Comparison of ENCODE assay signal across 8 mouse cellular contexts in the genomic region with DNA sequence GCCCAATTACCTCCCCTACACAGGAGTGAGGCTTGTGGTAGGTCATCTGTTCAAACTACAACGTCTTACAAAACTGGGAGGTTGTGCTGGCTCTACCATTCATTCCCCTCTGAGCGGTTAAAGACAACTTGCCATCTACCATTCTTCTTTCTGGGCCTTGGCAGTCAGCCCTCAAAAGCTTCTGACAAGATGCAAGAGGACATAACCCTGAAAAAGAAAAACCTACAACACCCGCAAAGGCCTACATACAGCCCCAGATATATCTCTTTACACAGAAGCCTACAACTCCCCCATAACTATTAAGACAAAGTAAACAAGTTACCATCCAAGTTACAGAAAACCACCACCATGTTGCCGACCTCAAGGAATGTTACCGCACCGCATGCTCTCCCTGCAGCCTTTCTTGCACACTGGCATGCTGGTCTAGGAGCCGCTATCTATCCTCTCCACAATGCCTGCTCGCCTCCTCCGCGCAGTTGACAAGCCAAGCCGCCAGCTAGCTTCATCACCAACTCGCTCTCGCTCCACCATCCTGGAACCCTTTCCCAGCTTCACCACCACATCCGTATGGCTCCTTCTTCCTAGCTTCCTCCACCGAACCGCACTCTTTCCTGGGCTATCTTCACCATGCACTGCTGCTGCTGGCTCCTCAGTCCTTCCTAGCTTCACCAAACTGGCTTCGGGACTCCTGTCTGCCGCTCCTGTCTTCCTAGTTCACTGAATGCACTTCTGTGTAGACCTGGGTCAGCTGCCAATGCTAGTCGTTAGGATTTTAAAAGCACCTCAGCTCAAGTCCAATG. TPM values are rescaled to one million over a fixed set of nuclear protein-coding genes. Genes with fewer than 3 reads are reported as not detected.
DNase-seq lines count a peak whose midpoint lies in the region; ATAC-seq and TF ChIP-seq lines count a peak whose summit lies in the region.

No protein-coding gene starts in this region.

- H3K27ac ChIP-seq in testis, adult 2 months (ENCODE audit: control insufficient read depth, insufficient read depth, low read depth, low read length), result peak overlapping the region; percentile 88
- peak overlapping the region; percentile 86 for H3K27ac ChIP-seq in heart, embryonic 16.5 days (ENCODE audit: low read length)
- H3K27ac ChIP-seq in liver, embryonic 12.5 days, result peak overlapping the region; percentile 99

- no peaks in the 10 kb centered on the region for H3K27me3 ChIP-seq in testis, adult 2 months (ENCODE audit: control insufficient read depth, insufficient read depth, low read length)
- no peaks in the 10 kb centered on the region for H3K27me3 ChIP-seq in heart, embryonic 16.5 days (ENCODE audit: control insufficient read depth, insufficient read depth, low read length)
- H3K27me3 ChIP-seq in liver, embryonic 12.5 days (replicated peaks), result no peaks in the 10 kb centered on the region
- H3K27me3 ChIP-seq in splenic B cell, adult 2 months (ENCODE audit: control insufficient read depth, insufficient read depth, low read length, poor library complexity, severe bottlenecking), result no peaks in the 10 kb centered on the region

- no peak for TF ChIP-seq CTCF in testis, adult 2 months (IDR thresholded peaks at IDR 0.05; ENCODE audit: control insufficient read depth, insufficient read depth, insufficient replicate concordance, low read depth, low read length)

- no peak for ATAC-seq in heart, embryonic 16.5 days (replicated peaks; ENCODE audit: extremely low read depth, insufficient read depth, low FRiP score)
- no peak for ATAC-seq in liver, embryonic 12.5 days

- intact Hi-C loops in left cerebral cortex, postnatal 25 days (cut with DNase I), result no loop called here

- under 1% methylated on average over 19 of the region's 19 CpGs for WGBS in heart, embryonic 16.5 days
- 0% methylated on average over 19 of the region's 19 CpGs for WGBS in liver, embryonic 12.5 days (ENCODE audit: insufficient replicate concordance)

- peak overlapping the region; percentile 99 for H3K4me3 ChIP-seq in testis, adult 2 months (ENCODE audit: control insufficient read depth, low read depth, low read length)
- H3K4me3 ChIP-seq in heart, embryonic 16.5 days (ENCODE audit: low read length), result peak overlapping the region; percentile 72
- peak overlapping the region; percentile 91 for H3K4me3 ChIP-seq in liver, embryonic 12.5 days

- peak overlapping the region; percentile 96 for H3K9ac ChIP-seq in heart, embryonic 16.5 days (ENCODE audit: low read length)
- H3K9ac ChIP-seq in liver, embryonic 12.5 days, result peak overlapping the region; percentile 99

- H3K9me3 ChIP-seq in heart, embryonic 16.5 days (replicated peaks; ENCODE audit: control insufficient read depth, low read length), result no peaks in the 10 kb centered on the region
- no peaks in the 10 kb centered on the region for H3K9me3 ChIP-seq in liver, embryonic 12.5 days (replicated peaks)

- DNase-seq in testis, postnatal 10 days (ENCODE audit: low spot score), result no peak
- peak; percentile 46 for DNase-seq in cerebellum, adult 8-10 months
- peak; percentile 55 for DNase-seq in splenic B cell, adult 2 months (ENCODE audit: low read depth, low spot score)
- no peak for DNase-seq in urinary bladder, postnatal 4 days (ENCODE audit: low spot score in 2 of 2)
- no peak for DNase-seq in left cerebral cortex, postnatal 25 days (ENCODE audit: low spot score in 2 of 2)

- peaks cover 8% of the 10 kb centered on the region for H3K36me3 ChIP-seq in testis, adult 2 months (ENCODE audit: control insufficient read depth, insufficient read depth, low read length)
- H3K36me3 ChIP-seq in heart, embryonic 16.5 days (ENCODE audit: control insufficient read depth, insufficient read depth), result peaks cover 27% of the 10 kb centered on the region
- peaks cover 50% of the 10 kb centered on the region for H3K36me3 ChIP-seq in liver, embryonic 12.5 days
- H3K36me3 ChIP-seq in splenic B cell, adult 2 months (ENCODE audit: control insufficient read depth, insufficient read depth, low read length, poor library complexity, severe bottlenecking), result peaks cover 23% of the 10 kb centered on the region

- peaks cover 16% of the 10 kb centered on the region for H3K4me1 ChIP-seq in testis, adult 2 months (ENCODE audit: control insufficient read depth, insufficient read depth, low read length)
- H3K4me1 ChIP-seq in heart, embryonic 16.5 days (ENCODE audit: control insufficient read depth, insufficient read depth, low read length), result peaks cover 31% of the 10 kb centered on the region
- H3K4me1 ChIP-seq in liver, embryonic 12.5 days, result peaks cover 51% of the 10 kb centered on the region

- peak overlapping the region; percentile 53 for H3K4me2 ChIP-seq in heart, embryonic 16.5 days (ENCODE audit: low read depth, low read length)
- H3K4me2 ChIP-seq in liver, embryonic 12.5 days, result peak overlapping the region; percentile 93

- TF ChIP-seq POLR2A in testis, adult 2 months (IDR thresholded peaks at IDR 0.05; ENCODE audit: control insufficient read depth, low read depth, low read length), result peak; percentile 52

RNA-seq across cellular contexts. Expression of a gene that starts 29.6 kb away (rescaled TPM):
- polyA plus RNA-seq in testis, adult 2 months (2012; rRNA removed), result 43.1 and 46.7 TPM in 2 replicates
- 62.1 and 66.6 TPM in 2 replicates for polyA plus RNA-seq in heart, embryonic 16.5 days (2015; fragmentation: Nextera tagmentation; extraction: Ambion mirVana)
- polyA plus RNA-seq in liver, embryonic 12.5 days (2016; fragmentation: Nextera tagmentation; extraction: Ambion mirVana), result 38.3 and 39.7 TPM in 2 replicates
- total RNA-seq in left cerebral cortex, postnatal 25 days (2021), result 10 to 100 TPM; 82.0 to 86.8 TPM

Comparison
In these comparisons a context has a peak if more than half of its experiments do, and no peak if none do; other contexts are left out.
1. DNase-seq: peak in cerebellum, adult 8-10 months (single experiment) and splenic B cell, adult 2 months (single experiment); none in testis, postnatal 10 days (single experiment), urinary bladder, postnatal 4 days (0 of 2) and left cerebral cortex, postnatal 25 days (0 of 2).
2. Peak in every context shown above with its lines, with median percentiles within 50 percentile points of each other: H3K27ac ChIP-seq and H3K4me3 ChIP-seq.